Mouse (Mus musculus): Measurements from ENCODE around the gene Clrn2. TPM values are rescaled to one million over a fixed set of nuclear protein-coding genes. Genes with fewer than 3 reads are reported as not detected.

Gene Clrn2
- polyA plus RNA-seq, 1 experiment from 2014 or later: not detected

DNA sequence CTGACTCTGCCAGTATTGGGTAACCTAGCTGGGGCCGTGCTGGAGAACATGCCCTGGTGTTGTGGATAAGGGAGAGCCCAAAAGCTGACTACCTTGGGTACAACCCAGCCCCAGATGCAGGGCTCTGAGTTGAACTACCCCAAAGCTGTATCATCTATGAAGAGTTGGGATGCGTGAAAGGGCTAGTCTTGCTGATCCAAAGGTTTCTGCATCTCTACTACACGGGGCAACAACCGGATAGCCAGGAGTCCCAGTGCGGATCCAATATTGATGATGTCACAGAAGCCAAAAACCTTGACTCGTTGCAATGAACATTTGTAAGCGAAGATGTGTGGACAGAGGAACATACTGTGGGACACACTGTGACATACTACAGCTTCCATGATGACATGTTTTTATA is 25.7 kb upstream of the Clrn2 start:
- ChIA-PET POLR2A (no interaction called here), CTCF (no interaction called here)
- in situ Hi-C loops (cut with MboI; ENCODE audit: low pct_unique_long_range_greater_than_20kb): loop anchor here (25.0 kb wide), 2 partner anchors 1366 to 1541 kb away; no protein-coding TSS in a partner anchor
- ATAC-seq (no peak), DNase-seq (ENCODE audit: low read depth, low spot score) (no peak)
- no peaks in the 10 kb centered on the region for H3K27me3 ChIP-seq
- TF ChIP-seq CTCF (IDR thresholded peaks at IDR 0.05): no peak

DNA sequence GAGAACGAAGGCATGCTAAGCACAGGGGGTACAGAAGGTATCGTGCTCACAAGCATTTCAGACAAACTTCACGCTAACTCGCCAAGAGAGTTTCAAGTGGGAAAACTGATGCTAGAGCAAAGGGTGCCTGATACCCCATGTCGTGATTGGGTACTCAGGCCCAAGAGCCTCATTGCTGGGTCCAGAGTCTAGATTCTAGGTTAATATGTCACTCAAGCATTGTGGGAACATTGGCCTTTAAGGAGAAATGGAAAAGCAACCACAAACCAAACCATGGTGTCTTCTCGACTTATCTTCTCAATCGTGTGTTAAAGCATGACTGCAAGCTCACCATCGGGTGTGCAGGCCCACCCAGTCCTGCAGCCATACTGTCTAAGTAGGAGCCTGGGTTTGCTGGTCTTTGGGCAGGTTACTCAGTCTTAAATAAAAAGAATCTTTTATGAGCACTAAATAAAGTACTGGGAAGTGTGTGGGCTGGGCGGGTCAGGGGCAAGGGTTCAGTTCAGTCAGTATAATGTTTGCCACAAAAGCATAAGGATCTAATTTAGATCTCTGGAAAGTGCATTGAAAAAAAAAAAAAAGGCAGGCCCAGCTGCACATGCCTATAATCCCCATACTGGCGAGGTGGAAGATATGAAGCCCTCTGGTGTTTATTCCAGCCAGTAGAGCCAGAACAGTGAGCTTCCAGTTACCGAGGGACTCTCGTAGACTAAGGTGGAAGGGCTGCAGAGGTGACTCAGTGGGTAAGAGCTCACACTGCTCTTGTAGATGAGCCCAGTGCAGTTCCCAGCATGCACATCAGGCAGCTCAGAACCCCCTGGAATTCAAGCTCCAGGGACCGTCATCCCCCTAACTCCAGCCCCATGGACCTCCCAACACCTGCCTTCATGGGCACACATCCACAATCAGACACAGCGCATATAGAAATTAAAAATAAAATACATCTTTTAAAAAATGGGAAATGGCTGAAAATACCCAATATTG is 17.3 kb upstream of the Clrn2 start:
- no peak for ATAC-seq

DNA sequence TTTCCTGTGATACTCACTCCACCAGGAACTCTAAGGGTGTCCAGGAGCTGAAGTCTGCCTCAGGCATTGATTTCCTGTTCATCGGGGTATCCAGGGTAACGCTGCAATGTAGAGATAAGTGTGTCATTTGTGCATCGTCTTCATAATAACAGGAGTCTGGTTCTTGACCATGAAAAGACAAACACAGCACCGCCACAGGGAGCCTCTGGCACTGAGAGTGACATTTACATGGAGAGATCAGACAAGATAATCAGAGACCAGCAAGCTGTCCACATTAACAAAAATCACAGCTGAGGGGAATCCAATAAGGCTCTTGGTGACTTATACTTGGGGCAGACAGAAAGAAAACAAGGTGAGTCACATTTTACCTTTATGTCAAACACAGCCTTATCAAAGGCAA is 15.7 kb upstream of the Clrn2 start:
- CTCF ChIA-PET: no interaction called here
- POLR2A ChIA-PET: no interaction called here
- ATAC-seq (no peak), DNase-seq (ENCODE audit: low read depth, low spot score) (no peak)
- TF ChIP-seq CTCF (IDR thresholded peaks at IDR 0.05): no peak
- in situ Hi-C loops (cut with MboI; ENCODE audit: low pct_unique_long_range_greater_than_20kb): loop anchor here (25.0 kb wide), 2 partner anchors 1376 to 1551 kb away; no protein-coding TSS in a partner anchor
- H3K27me3 ChIP-seq: no peaks in the 10 kb centered on the region

More for the DNA sequence above, 17.3 kb upstream of the Clrn2 start:
- no peak for DNase-seq (ENCODE audit: low read depth, low spot score)
- POLR2A ChIA-PET: no interaction called here
- H3K27me3 ChIP-seq: no peaks in the 10 kb centered on the region
- in situ Hi-C loops (cut with MboI; ENCODE audit: low pct_unique_long_range_greater_than_20kb): loop anchor here (25.0 kb wide), 2 partner anchors 1374 to 1549 kb away; no protein-coding TSS in a partner anchor
- no peak for TF ChIP-seq CTCF (IDR thresholded peaks at IDR 0.05)
- CTCF ChIA-PET: no interaction called here

DNA sequence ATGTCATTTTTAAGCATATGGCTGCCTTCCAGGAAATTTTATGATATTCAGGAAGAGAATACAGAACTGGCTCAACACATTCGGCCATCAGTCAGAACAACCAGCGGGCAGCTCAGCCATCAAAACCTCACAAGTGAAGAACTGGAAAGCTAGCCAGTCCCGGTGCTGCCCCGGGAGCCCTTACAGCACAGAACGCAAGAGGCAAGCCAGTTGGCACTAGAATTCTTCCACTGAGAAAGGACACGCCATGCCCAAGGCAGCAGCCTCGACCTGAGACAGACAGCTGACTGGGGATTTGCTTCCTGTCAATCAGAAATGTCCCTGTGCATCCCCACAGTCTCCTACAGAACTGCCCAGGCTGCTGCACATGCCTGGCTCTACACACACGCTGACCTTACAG is 15.2 kb upstream of the Clrn2 start:
- ATAC-seq: no peak
- CTCF ChIA-PET: no interaction called here
- H3K27me3 ChIP-seq: no peaks in the 10 kb centered on the region
- POLR2A ChIA-PET: no interaction called here
- in situ Hi-C loops (cut with MboI; ENCODE audit: low pct_unique_long_range_greater_than_20kb): loop anchor here (25.0 kb wide), 2 partner anchors 1376 to 1551 kb away; no protein-coding TSS in a partner anchor
- TF ChIP-seq CTCF (IDR thresholded peaks at IDR 0.05): no peak
- DNase-seq (ENCODE audit: low read depth, low spot score): no peak

DNA sequence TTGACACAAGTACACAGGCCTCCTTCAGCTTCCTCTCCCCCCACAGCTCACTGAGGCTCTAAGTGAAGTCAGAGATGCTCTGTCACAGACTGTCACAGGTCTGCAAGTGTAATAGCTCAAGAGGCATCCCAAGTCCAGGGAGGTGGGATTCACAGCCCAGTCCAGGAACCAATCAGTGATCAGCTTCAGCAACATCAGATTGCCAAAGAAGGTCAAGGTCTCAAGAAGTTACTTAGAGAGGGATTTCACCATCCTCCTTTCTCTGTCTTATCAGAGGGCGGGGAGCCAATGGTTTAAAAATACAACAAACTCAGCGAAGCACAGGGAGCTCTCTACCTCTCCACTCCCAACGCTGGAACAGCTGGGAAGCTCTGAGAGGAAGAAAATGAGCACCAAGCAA is 12.4 kb upstream of the Clrn2 start:
- ChIA-PET POLR2A (no interaction called here), CTCF (no interaction called here)
- no peak for TF ChIP-seq CTCF (IDR thresholded peaks at IDR 0.05)
- DNase-seq (ENCODE audit: low read depth, low spot score) (no peak), ATAC-seq (no peak)
- H3K27me3 ChIP-seq: no peaks in the 10 kb centered on the region
- in situ Hi-C loops (cut with MboI; ENCODE audit: low pct_unique_long_range_greater_than_20kb): loop anchor here (25.0 kb wide), 2 partner anchors 1379 to 1554 kb away; no protein-coding TSS in a partner anchor

DNA sequence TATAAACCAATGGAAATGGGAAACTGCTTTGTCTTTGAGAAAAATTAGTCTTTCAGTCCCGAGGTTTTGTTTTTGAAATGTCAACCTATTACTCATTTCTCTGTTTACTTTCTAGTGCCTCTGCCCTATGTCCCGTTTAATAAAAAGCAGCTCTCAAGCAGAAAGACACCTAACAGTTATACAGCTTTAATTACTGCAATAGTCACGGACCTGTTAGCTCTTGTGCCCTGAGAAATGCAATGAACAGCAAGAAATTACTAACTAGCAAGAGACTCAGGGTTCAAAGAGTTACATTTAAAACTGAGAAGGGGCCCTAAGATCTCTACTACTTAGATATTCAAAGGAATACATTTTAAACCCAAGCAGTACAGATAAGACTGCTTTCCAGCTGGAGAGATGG is 11.8 kb upstream of the Clrn2 start:
- no peaks in the 10 kb centered on the region for H3K27me3 ChIP-seq
- no peak for TF ChIP-seq CTCF (IDR thresholded peaks at IDR 0.05)
- no peak for ATAC-seq
- CTCF ChIA-PET: no interaction called here
- in situ Hi-C loops (cut with MboI; ENCODE audit: low pct_unique_long_range_greater_than_20kb): loop anchor here (25.0 kb wide), 2 partner anchors 1379 to 1554 kb away; no protein-coding TSS in a partner anchor
- POLR2A ChIA-PET: no interaction called here
- no peak for DNase-seq (ENCODE audit: low read depth, low spot score)

DNA sequence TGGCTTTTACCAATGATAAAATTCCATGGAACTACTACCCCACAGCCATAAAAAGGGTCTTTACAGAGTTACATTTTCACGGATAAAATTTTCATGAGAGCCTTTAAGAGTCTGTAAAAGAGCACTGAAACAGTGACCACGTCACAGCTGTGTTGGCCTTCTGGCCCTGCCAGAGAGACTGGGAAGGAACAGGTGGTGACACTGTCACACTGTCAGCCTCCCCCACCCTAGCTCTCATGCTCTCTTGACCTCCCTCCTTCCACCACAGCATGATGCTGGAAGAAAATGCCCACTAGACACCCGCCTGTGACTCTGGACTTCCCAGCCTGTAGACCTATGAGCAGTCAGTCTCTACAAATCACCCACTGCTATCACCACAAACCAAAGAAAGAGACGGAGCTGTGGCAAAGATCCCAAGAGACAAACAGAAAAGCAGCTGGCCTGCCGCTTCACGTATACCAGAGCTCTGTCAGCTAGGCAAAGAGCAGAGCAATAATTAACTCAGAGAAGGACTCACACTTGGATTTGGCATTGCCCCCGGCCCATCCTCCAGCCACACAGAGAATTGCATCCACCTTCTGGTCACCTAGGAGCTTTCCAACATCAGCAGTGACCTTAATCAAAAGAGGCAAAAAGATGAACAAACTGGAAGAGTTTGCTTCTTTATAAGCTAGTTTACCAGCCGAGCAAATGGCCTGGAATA is 9.3 kb upstream of the Clrn2 start:
- no peak for ATAC-seq
- ChIA-PET CTCF (no interaction called here), POLR2A (no interaction called here)
- TF ChIP-seq CTCF (IDR thresholded peaks at IDR 0.05): no peak
- in situ Hi-C loops (cut with MboI; ENCODE audit: low pct_unique_long_range_greater_than_20kb): loop anchor here (25.0 kb wide), 2 partner anchors 1382 to 1557 kb away; no protein-coding TSS in a partner anchor
- DNase-seq (ENCODE audit: low read depth, low spot score): no peak
- H3K27me3 ChIP-seq: no peaks in the 10 kb centered on the region

DNA sequence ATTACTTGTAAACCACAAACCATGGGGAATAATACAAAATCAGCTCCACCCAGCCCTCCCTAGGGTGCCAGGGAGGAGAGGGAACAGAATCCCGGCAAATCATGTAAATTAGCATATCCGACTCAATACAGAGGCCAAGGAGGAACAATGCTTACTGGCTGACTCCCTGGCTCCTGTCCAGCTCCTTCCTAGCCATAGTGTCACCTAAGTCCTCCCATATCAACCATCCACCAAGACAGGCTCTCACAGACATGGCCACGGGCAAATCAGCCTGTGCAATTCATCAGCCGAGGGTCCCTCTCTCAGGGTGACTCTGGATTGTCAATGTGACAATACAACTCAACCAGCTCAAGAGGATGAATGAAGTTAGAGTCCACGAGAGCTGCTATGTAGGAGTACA is 4.9 kb upstream of the Clrn2 start:
- peaks cover 5% of the 10 kb centered on the region for H3K27me3 ChIP-seq
- ATAC-seq: no peak
- in situ Hi-C loops (cut with MboI; ENCODE audit: low pct_unique_long_range_greater_than_20kb): loop anchor here (25.0 kb wide), 2 partner anchors 1386 to 1561 kb away; no protein-coding TSS in a partner anchor
- no peak for DNase-seq (ENCODE audit: low read depth, low spot score)
- ChIA-PET POLR2A (no interaction called here), CTCF (interaction anchor here (1.5 kb wide), 1 partner anchor 18 kb away, joined by 3 read pairs; no protein-coding TSS in a partner anchor)
- no peak for TF ChIP-seq CTCF (IDR thresholded peaks at IDR 0.05)

DNA sequence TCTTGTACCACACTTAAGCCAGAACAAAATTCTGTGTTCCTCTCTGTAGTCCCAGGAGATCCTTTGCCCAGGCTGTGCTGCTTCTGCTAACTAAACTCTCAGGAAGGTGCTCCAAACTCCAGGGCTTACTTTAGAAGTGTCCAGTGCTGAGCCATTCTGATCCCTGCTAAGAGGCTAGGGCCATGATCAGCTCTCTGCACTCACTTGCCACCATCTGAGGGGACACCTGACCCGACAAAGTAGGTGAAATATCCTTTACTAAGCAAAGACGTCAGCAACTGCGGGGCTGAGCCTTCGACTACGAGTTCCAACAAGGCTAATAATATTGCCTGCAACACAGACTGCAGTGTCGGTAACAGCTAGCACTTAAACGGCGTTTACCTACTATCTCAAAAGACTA is 4.3 kb upstream of the Clrn2 start:
- H3K27me3 ChIP-seq: peaks cover 8% of the 10 kb centered on the region
- ChIA-PET POLR2A (no interaction called here), CTCF (interaction anchor here (1.5 kb wide), 1 partner anchor 18 kb away, joined by 3 read pairs; no protein-coding TSS in a partner anchor)
- DNase-seq (ENCODE audit: low read depth, low spot score) (no peak), ATAC-seq (no peak)
- no peak for TF ChIP-seq CTCF (IDR thresholded peaks at IDR 0.05)
- in situ Hi-C loops (cut with MboI; ENCODE audit: low pct_unique_long_range_greater_than_20kb): loop anchor here (25.0 kb wide), 2 partner anchors 1387 to 1562 kb away; no protein-coding TSS in a partner anchor

Data from Patski (cell line).